In genomic region chr19:5710068-5710467, GRCm38 (mm10) we compare ENCODE assay signal across 26 mouse cellular contexts. TPM values are rescaled to one million over a fixed set of nuclear protein-coding genes. Genes with fewer than 3 reads are reported as not detected.
"Had no signal": no experiment of that assay in that cellular context is flagged by ENCODE, and none has a peak within 500 bp of the region (broad histone marks: within the 10 kb centered on the region; RNA-seq: fewer than 3 reads in every experiment).

No protein-coding gene starts in this region.

- H3K4me1 ChIP-seq: neural tube, embryonic 12.5 days had no signal

- H3K27ac ChIP-seq: kidney, postnatal 0 days; layer of hippocampus, adult 2 months; limb, embryonic 12.5 days; limb, embryonic 15.5 days; macrophage; midbrain, embryonic 12.5 days; neural tube, embryonic 12.5 days; neural tube, embryonic 15.5 days; stomach, embryonic 15.5 days had no signal

- ATAC-seq: midbrain, embryonic 16.5 days had no signal

- DNase-seq: kidney, adult 2 months; layer of hippocampus, adult 9-11 months; lung, adult 2 months; lung, postnatal 14 days; right cerebral cortex, adult 18-20 months; right cerebral cortex, postnatal 14 days; right cerebral cortex, postnatal 4 days; spleen, adult 18-20 months; thymus, postnatal 25 days had no signal

- H3K27me3 ChIP-seq: limb, embryonic 12.5 days; limb, embryonic 15.5 days; liver, embryonic 15.5 days; midbrain, embryonic 12.5 days; neural tube, embryonic 12.5 days; neural tube, embryonic 15.5 days; stomach, embryonic 15.5 days had no signal

- H3K4me2 ChIP-seq: limb, embryonic 12.5 days; limb, embryonic 15.5 days; liver, embryonic 11.5 days; liver, embryonic 15.5 days; midbrain, embryonic 12.5 days; neural tube, embryonic 12.5 days; neural tube, embryonic 15.5 days; stomach, embryonic 15.5 days had no signal

- H3K9me3 ChIP-seq: limb, embryonic 12.5 days; limb, embryonic 15.5 days; liver, embryonic 15.5 days; midbrain, embryonic 12.5 days; neural tube, embryonic 12.5 days; neural tube, embryonic 15.5 days; stomach, embryonic 15.5 days had no signal

- H3K9ac ChIP-seq: limb, embryonic 12.5 days; limb, embryonic 15.5 days; liver, embryonic 15.5 days; midbrain, embryonic 12.5 days; neural tube, embryonic 12.5 days; neural tube, embryonic 15.5 days; stomach, embryonic 15.5 days had no signal

- H3K4me3 ChIP-seq: layer of hippocampus, adult 2 months; limb, embryonic 12.5 days; limb, embryonic 15.5 days; liver, embryonic 15.5 days; midbrain, embryonic 12.5 days; neural tube, embryonic 12.5 days; neural tube, embryonic 15.5 days; stomach, embryonic 15.5 days had no signal

RNA-seq across cellular contexts. Expression of gene Kcnk7, which starts 5.9 kb away (rescaled TPM):
- total RNA-seq: layer of hippocampus, postnatal 25 days; left cerebral cortex, adult 18-20 months; left cerebral cortex, postnatal 25 days; megakaryocyte, adult 5-6 weeks had no signal
- polyA plus RNA-seq: large intestine, adult 2 months; macrophage had no signal
